Mouse (Mus musculus) urinary bladder, adult 18-20 months (tissue): ENCODE data around the gene Pttg1ip.

Experiments
- DNase-seq, 2 experiments: peaks; one replicate each; pipeline ENCODE4 v3.0.0; 2022; ENCODE audit warnings: low spot score in 2 of 2, mixed read lengths in 2 of 2

Pttg1ip gene

GRCm38 (mm10) chr10:77606855-77607254 lies 25.3 kb downstream of the Pttg1ip start:
- peak in 1 of 2 experiments; percentile 18 for DNase-seq

- DNase-seq: no peak
Measured at GRCm38 (mm10) chr10:77607441-77607840, 25.9 kb downstream of the Pttg1ip start.

GRCm38 (mm10) chr10:77608589-77608988 lies 27.1 kb downstream of the Pttg1ip start:
- no peak for DNase-seq

GRCm38 (mm10) chr10:77610221-77610961 lies 28.9 kb downstream of the Pttg1ip start:
- no peak for DNase-seq

GRCm38 (mm10) chr10:77613409-77613808 lies 31.9 kb downstream of the Pttg1ip start:
- peak in 1 of 2 experiments; percentile 14 for DNase-seq

DNA sequence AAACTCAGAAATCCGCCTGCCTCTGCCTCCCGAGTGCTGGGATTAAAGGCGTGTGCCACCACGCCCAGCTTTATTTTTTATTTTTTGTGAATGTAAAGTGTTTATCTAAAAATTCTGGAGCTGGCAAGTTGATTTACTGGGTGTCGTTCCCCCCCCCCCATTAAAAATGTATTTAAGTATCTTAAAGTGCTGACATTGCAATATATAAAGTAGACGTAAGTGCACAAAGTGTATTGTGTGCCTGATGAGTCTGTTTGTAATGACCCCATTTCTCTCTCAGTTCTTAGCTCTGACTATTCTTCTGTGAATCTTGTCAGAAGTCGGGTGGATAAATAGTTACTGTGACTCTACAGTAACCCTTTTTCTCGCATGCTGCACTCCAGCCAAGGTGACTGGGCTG lies 34.1 kb downstream of the Pttg1ip start:
- no peak for DNase-seq

DNA sequence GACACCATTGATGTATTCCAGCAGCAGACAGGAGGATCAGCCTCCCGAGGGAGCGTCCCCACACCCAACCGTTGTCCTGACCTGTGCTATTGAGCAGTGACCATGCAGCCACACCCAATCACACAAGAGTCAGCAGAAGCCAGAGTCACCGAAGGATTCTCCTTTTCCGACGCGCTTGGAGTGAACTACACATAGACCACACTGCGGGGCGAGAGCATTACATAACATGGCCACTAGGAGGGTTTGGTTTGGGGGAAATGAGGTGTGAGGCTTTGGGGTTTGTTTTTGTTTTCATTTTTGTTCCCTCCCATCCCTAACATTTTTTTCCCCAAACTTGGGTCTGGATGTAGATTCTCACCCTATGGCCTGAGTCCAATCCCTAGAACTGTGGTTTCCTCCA lies 34.6 kb downstream of the Pttg1ip start:
- no peak for DNase-seq

DNA sequence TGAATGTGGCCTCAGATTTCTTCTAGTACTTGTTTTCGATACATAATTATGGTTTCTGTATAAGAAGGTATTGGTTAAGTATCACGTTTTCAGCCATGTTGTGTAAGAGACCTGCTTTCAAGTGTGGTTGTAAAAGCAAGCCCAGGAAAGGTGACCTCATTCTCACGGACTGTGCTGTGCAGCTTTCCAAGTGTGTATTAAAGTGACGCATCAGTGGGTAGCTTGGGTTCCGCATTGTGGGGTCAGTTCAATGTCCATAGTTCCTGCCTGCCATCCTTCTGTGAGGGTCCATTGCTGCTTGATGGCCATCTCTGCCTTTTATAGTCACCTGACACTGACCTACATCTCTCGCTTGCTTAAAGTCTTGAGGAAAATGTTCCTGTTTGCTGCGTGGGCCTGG lies 35.4 kb downstream of the Pttg1ip start:
- no peak for DNase-seq

DNA sequence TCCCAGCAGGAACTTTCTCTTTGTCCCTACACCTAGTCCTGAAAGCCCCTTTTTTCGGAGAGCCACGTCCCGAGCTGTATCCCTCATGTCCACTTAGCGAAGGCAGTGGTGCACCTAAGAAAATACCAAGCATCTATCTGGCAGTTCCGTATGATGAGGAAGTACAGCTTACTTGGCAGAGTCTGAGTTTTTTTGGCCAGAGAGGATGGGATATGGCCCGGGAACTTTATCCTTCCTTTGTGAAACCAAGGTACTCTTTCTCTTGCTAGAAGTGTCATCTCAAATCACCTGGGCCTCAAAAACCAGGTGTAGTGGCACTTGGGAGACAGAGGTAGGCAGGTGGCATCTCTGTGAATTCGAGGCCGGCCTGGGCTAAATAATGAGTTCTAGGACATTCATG lies 40.0 kb downstream of the Pttg1ip start:
- no peak for DNase-seq

GRCm38 (mm10) chr10:77622055-77622988 lies 40.8 kb downstream of the Pttg1ip start, which contains the start of gene Ube2g2:
Ube2g2 (plus strand) TSS chr10:77622275.
- DNase-seq: peak; percentile 88 to 92

DNA sequence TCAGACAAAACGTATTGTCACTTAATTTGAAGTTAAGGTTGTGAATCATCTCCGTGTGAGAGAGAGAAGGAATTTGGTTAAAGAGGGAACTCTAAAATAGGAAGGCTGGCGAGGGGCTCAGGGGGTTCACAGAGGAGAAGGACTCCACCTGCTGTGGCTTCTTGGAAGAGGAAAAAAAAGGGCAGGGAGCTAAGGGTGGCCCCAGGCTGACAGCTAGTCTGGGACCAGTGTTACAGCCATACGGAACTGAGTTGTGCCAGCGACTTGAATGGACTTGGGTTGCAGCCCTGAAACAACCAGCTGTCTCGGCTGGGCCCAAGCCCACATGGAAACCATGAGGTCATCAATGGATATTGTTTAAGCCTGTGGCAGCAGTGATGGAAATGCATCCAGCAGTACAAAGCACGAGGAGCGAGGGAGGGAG lies 41.6 kb downstream of the Pttg1ip start:
- DNase-seq: peak in 1 of 2 experiments; percentile 20

- DNase-seq: no peak
Measured at GRCm38 (mm10) chr10:77623639-77624400, 42.3 kb downstream of the Pttg1ip start.

DNA sequence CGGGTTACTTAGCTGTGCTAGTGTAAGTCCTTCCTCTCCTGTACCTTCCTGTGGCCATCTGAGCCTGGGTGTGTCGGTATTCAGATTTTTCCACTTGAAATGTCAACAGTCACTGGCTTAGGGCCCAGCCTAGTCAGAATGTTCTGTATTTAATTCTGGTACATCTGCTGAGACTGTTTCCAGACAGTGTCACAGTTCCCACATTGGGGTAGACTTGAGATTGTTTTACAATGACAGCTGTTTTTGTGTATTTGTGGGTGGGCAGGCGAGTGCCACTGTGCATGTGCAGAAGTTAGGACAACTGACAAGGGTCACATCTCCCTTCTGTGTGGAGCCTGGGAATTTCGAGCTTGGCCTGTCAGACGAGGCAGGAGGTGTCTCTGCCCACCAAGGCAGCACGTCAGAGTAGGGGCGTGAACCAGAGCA lies 43.1 kb downstream of the Pttg1ip start:
- DNase-seq: peak in 1 of 2 experiments; percentile 67

- DNase-seq: peak in 1 of 2 experiments; percentile 16
Measured at GRCm38 (mm10) chr10:77626036-77626435, 44.5 kb downstream of the Pttg1ip start.

- no peak for DNase-seq
Measured at GRCm38 (mm10) chr10:77626591-77626990, 45.1 kb downstream of the Pttg1ip start.

DNA sequence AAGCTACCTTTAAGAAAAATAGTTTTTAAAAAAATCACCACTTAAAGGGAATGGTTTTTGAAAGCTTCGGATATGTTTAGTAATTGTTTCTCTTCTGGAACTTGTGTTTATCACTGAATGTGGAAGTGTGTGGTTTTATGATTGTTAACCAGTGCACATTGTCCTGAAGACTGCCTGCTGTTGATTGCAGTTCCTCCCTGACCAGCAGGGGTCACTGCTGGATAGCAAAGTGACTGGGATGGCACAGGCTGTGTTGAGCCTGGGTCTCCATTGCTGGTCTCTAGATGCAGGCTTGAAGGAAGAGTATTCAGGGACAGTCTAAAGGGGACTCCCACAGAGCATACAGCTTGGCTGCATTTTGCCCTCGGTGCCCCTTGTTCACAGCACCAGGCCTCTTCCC lies 46.0 kb downstream of the Pttg1ip start:
- peak; percentile 72 to 73 for DNase-seq

- DNase-seq: no peak
Measured at GRCm38 (mm10) chr10:77629163-77629562, 47.6 kb downstream of the Pttg1ip start.

GRCm38 (mm10) chr10:77629970-77630369 lies 48.5 kb downstream of the Pttg1ip start:
- DNase-seq: no peak

- DNase-seq: no peak
Measured at GRCm38 (mm10) chr10:77634016-77634415, 52.5 kb downstream of the Pttg1ip start.

GRCm38 (mm10) chr10:77634452-77635231 lies 53.1 kb downstream of the Pttg1ip start:
- no peak for DNase-seq
